Mouse (Mus musculus) right cerebral cortex, postnatal 4 days (tissue): Measurements from ENCODE around the gene Mcat.
"Not testable (repeated sequence)": the region's sequence is repeated elsewhere in the genome, so short reads cannot be mapped to it uniquely, and the experiment has no call there.

Source experiments
- DNase-seq: peaks from one replicate; pipeline ENCODE4 v3.0.0-alpha.2; 2022

Mcat gene

DNA sequence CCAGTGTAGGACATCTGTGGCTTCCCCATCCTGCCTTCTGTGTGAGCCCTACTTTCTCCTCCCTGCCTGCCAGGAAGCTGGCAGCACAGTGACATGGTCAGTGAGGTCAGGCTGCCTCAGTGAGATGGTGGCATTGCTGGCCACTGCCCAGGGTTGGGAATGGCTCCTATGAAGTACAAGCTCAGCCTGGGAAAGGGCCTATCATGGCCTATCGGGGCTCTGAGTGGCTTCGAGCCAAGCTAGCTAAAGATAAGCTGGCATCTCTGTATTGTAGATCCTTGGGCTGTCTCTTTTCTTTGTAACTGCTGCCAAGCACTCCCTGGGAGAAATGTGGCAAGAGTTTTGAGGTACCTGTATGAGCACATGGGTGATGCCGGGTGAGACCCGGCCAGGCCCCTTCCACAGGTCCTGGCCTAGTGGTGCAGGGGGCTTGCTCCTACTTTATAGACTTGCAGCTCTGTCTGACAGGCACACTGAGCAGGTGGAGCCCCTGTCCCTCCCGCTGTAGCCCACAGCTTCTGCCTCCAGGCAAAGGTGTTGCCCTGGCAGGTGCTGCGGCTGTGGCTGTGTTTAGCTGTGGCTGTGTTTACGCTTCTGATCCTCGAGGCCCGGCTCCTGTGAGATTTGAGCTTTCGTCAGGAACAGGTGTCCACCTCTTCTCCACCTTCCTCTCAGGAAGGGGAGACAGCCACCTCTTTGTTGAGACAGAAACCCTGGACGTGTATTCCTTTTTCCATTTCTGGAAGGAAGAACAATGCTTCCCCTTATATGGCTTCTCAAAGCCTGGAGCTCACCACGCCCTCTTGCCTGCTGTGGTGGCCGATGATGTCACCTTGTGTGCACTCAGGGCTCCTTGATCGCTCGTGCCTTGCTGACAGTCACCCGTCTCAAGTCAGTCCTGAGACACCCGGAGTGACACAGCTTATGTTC lies 28.4 kb downstream of the Mcat start:
- no peak for DNase-seq

DNA sequence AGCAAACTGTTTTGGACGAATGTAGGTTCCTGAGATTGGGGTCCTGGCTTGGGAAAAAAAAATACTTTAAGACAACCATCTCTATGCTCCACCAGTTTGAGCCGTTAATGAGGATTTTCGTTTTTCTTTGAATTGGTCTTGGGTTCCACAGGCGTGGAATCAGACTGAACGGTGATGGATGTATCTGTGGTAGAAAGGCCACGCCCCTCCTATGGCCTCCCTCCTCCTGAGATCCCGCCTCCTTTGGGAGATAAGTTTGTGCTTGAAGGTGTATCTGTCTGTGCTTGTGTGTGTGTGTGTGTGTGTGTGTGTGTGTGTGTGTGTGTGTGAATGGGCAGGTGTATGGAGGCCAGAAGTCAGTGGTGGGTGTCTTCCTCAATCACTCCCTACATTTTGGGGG lies 31.0 kb downstream of the Mcat start:
- no peak for DNase-seq

DNA sequence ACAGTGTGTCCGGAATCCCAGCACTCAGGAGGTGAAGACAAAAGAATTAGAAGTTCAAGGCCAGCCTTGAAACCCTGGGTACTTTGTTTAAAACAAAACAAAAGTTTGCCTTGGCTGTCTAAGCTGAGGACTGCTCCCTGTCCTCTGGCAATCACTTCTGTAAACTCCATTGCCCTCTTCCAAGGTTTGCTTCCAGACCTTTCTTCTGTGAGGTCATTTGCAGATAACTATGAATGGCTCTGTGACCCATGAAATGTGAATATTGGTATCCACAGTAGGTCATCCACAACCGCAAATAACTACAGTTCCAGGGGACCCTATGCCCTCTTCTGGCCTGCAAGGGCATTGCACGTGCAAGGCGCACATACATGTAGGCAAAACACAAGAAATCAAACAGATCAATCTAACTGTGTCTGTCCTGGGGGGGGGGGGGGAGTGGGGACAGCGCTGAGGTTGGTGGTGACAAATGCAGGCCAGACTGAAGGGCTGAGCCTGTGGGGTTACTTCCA lies 31.6 kb downstream of the Mcat start:
- DNase-seq = no peak

DNA sequence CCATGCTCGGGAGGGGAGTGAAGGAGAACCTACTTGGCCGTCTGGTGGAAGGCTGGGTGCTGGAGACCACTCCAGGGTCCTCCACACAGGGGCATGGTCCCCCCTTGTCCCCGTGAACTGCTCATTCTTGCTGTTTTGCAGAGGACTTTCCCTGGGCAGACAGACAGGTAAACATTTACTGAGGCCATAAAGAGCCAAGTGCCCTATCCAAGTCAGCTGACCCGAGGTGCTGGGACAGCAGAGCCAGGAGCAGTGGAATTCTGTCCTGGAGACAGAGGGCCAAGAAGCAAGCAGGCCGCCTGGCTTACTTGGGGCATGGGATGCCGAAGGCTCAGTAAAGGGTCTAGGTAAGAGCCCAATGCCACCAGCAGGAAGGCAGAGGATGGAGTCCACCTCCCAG lies 32.9 kb downstream of the Mcat start:
- no peak for DNase-seq

DNA sequence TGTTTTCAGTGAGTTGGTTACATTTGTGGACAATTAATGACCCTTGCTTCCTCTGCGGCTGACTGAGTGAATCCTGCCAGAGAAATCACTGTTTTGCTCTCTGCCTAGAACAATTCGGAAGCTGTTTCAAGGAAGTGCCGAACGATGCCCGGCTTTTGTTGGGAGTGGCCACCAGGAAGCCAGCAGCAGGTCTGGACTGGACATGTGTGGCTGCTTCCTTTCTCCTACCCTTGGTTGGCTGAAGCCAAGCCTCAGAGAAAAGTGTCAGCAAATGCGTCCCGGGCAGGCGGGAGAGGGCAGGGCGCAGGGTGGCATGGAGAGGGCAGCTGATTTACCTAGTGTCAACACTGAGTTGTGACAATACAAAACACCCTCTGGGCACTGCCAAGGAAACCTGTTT lies 33.4 kb downstream of the Mcat start:
- DNase-seq = no peak

DNA sequence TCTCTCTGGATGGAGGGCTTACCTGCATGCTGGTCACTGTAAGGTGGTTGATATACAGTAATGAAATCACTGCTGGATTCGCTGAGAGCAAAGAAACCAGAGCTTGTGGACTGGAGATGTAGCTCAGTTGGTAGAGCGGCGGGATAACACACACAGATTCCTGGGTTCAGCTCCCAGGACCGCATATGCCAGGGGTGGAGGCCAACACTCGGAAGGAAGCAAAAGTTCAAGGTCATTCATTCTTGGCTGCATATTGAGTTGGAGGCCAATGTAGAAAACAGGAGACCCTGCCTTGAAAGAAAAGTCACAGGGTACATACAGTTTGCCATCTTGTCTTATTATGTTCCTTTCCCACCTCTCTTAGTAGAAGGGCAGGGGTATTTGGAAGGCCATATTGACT lies 33.8 kb downstream of the Mcat start:
- no peak for DNase-seq

DNA sequence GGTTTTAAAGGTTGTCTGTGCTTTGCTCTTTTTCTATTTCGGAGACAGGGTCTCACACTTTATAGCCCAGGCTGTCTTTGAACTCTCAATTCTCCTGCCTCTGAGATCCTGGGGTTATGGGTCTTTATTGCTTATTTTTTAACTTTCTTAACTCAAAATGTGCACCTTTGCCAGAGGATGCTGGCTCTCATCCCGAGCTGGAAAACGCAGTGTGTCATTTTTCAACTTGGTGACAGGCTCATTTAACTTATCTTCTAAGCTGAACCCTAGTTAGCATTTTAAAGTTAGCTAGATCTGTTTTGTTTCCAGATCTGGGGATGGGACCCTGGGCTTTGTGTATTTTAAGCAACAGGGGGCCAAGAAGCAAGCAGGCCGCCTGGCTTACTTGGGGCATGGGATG lies 34.7 kb downstream of the Mcat start:
- DNase-seq = no peak

DNA sequence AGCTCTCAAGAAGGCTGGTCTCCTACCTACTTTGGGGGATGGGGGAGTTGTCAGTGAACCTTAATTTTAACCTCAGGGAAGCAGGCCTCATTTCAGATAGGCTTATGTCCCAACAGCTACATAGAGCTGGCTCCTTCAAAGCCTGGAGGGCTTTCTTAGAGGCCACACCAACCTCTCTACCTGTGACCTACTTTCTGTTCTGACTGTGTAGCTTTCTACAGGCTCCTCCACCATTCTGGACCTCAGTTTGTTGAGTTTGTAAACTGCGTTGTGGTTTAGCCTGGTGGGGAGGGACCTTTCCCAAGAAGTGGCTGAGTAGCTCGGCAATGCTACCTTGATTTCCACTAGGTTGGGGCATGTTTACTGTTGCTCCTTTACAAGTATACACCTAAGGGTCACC lies 35.8 kb downstream of the Mcat start:
- no peak for DNase-seq

DNA sequence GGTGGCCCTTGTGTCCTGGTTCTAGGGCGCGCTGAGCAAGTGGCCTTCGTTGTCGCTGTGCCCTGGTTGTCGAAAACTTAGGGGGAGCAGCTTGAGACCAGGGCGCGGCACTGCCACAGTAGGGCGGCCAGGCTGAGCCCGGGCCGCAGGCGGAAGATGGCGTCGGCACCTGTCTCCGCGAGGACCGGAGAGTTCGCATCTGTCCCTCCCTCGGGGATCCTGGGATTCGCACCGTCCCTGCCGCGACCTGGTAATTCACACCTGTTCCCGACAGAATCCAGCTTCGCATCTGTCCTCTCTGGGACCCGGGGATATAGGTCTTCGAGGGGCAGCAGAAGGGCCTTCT lies 36.5 kb downstream of the Mcat start:
- no peak for DNase-seq

DNA sequence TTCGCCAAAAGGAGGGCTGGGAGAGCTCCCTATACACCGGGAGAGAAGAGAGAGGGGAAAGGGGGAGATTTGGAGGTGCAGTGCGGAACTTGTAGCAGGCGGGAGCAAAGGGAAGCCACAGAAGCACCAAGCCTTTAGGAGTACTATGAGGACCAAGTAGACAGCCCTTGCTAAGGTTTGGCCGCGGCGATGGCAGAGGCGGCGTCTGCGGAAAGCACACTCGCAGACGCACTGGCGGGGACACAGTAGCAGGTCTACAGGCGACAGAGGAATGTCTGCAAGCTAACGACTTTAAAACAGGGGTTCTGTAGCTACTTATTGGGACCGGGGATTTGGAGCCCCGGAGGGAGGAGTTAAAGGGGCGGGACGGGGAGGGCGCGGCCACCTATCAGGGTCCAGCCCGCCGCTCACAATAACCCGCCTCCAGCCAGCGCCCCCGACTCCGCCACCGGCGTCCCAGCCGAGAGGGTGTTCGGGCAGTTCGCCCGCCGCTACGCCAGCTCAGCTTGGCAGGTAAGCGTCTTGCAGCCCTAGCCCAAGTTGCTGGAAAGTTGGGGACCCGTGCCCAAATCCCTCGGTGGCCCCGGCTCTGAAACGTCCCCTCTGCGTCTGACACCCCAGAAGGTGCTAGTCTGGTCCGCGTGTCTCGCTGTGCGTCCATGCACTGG lies 37.0 kb downstream of the Mcat start, which contains the start of gene Bik:
Gene Bik (plus strand): TSS at position 439 of the 668 bp plus-strand sequence.
- peak; percentile 25 for DNase-seq

DNA sequence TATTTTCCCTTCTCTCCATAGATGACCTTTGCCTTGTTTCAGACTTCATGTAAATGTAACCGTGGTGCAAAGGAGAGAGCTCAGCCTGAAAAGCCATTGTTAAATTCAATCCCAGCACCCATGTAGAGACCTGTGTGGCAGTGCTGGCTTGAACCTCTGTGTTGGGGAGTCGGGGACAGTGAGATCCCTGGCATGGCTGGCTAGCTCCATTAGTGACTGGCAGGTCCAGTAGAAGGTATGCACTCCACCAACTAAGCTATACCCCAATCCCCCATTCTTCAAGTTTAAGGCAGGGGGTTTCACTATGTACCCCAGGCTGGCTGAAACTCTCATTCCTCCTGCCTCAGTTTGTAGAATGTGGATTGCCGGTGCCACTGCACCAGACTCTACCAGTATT lies 39.3 kb downstream of the Mcat start:
- DNase-seq = no peak

DNA sequence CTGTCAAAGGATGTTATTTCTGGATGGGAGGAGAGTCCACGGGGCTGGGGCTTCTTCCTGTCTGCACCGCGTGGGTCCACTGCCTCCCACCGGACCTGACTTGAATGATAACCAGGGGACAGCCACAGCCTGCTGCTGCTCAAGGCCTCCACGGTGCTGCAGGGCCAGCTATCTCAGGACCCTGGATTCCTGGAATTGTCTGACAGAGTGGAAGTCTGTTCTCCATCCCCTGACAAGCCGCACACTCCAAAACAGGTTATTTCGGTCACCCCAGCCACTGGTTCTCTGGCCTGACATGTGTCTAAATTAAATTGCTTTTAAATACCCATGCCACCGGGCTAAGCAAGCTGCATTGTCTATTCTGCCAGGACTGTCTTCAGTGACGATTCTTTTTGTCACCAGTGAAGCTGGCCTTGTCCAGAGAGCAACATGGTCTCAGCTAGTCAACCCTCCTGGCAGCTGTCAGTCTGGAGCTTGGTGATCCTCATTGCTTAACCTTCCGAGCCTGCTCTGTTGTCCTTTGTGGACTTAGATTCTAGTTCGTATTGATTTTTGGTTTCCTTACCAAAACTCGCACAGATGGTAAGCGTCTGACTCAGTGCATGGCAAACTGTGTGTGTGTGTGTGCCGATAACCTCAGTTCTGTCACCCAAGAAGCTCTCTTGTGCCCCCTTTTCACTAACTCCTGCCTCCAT lies 39.8 kb downstream of the Mcat start:
- DNase-seq = no peak

DNA sequence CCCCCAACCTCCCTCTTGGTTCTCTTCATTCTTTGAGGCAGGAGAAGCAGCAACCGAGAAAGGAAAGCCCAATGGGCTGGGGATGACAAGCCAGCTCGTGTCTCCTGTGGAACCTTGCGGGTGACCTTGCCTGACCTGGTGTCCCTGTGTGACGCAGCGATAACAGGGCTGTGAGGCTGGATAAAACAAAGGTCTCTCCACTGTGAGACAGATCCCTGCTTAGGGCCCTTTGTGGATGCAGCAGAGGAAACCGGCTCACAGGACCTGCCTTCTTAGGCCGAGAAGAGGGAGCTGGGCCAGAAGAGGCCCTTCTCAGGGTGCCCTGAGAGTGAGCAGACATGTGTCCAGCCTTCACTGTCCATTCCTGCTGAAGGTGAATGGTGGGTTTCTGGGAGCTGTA lies 40.4 kb downstream of the Mcat start:
- DNase-seq = no peak

DNA sequence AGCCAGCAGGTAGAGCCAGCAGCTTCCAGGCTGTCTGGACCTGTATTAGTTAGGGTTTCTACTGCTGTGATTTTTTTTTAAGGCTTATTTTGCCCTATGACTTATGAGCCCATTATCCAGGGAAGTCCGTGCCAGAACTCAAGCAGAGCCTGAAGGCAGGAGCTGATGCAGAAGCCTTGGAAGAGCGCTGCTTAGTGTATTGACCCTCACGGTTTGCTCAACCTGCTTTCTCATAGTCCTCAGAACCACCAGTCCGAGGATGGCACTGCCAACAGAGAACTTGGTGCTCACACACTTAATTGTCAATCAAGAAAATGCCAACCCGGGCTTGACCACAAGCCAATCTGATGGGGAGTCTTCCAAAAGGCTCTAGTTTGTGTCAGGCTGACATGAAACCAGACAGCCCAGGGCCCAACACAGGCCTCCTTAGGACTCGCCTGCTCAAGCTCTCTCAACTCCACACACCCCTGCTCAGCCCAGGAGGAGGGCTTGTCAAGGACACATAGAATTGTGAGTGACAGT lies 42.7 kb downstream of the Mcat start:
- DNase-seq = no peak

DNA sequence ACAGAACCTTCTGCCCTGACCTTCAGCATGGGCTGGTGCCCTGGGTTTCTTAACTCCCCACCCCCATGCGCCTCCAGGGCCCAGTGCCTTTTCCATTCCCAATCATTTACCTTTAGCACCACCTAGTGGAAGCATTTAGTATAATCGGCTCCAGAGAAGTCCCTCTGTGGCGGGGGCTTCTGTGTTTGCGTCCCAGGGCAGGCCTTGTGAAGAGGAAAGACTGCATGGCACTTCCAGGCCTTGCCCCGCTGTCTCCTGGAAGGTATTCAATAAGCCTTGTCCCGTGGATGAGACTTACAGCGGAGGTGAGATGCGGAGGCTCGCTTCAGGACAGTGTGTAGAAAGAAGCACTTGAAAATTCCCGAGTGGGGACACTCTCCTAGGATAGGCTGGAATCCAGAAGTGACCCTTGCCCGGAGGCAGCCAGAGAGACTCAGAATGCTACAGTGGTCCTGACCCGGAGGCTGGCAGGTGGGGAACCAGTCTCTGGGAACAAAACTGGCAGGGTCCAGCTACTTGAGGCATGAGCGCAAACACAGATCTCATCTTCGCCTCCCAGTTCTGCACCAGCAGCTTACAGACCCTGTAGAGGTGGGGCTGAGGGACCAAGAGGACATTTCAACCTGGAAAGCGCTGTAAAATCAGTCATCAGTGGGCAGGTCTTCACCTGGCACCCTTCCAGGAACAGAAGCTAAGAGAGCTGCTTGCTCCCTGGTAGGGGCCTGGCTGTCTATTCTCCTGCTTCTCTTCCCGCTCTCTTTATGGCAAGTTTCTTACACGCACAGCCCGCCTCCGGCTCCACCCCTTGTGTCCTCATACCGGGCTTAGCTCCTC lies 45.2 kb downstream of the Mcat start:
- peak; percentile 53 for DNase-seq

DNA sequence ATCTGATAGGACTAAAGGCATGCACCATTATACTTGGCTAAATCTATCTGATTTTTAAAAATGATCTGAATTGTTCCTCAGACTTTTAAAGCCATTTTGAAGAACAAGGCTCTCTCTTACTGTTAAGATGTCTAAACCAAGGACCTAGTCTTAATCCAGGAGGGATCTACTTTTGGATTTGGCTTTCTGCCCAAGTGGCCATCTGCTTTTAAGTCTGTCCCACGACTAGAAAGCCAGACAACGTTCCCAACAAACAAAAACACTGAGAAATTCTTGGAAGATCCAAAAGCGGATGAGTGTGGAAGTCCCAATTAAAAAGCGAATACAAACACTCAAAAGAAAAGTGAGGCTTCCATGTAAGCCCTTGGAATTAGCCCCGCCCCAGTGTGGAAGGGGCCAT lies 48.6 kb downstream of the Mcat start:
- DNase-seq = peak; percentile 42

DNA sequence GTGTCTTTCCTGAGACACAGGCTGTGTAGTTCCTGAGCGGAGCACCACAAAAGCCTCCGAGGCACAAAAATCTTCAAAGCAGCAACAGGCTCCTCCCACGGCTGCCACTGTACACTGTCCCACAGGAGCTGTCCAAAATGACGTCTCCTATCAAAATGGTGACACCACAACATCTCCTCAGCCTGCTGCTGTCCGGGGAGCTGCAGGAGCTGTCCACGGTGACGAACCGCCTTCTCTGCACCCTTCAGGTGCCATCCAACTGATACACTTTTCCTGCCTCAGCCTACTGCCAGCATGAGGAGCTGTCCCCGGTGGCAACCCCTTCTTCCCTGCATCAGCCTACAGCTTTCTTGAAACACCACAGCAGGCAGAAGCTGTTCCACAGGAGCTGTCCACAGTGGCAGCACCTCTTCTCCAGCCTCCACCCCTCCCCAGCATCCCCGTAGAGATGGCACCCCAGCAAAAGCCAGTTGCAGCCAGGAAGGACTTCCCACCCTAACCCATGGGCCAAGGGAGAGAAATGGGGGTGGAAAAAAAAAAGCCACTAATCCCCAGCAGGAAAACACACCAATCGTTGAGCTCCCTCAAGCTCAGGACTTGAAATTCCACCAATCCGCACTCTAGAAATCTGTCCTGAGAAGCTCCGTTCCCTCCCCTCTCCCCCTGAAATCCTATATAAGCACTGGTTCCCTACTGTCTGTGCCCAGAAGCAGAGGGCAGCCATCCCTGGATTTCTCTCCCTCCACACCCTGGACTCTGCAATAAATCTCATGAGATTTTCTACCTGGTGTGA lies 50.9 kb downstream of the Mcat start:
- no peak for DNase-seq

DNA sequence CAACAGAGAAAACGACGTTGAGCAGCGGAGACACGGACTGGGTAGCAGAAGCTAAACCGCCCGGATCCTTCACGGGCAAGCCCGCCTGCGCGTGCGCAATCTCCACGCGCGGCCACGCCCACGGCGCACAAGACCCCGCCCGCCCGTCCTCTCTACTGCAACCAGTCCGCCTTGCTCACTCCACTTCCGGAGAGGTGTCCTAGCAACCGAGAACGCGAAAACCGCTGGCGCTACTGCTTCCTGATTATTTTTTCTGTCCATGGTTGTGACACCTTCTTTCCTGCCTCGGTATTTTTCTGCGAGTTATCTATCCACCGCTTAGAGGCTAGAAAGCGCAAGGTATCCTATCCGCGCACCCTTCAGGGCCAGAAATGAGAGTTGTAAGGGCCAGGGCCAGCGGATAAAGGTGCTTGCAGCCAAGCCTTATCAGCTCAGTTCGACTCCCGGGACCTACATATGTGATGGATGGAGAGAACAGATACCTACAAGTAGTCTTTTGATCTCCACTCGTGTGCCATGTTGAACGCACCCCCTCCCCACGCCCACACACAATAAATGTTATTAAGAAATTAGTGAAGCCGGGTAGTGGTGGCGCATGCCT lies 52.7 kb downstream of the Mcat start, which contains the start of gene Ttll1:
Gene Ttll1 (minus strand): TSS at position 89 of the 601 bp plus-strand sequence.
- peak; percentile 93 for DNase-seq

DNA sequence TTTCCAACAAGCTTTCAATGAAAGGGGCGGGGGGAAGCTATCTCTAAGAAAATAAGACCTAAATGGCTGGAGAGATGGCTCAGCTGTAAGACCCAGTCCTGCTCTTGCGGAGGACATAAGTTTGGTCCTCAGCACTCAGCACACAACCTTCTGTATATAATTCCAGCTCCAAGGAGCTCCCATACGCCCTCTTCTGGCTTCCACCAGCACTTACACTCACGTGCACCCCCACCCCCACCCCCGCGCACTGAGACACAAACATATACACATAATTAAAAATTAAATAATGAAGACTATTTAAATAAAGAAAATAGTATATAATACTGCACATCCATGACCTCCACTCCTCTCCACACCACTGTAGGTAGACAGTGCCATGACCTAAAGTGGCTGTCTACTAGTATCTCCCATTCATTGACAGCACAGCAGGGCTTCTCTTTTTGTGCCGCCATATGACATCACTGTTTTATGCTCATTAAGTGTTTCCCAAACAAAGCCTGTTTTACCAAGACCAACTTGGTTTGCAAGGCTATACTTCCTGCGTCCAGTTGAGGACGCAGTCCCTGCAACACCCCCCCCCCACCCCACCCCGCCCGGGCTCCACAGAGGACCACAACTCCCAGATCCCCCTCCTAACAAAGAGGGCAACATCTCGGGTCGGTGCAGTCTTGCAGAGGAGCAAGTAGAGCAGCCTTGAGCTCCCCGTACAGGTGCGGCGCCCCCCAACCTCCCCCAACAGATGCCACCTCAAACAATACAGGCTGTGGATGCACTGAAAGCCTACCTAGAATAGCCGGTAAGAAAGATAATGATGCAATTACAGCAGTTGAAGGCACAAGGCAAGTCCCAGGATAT lies 53.4 kb downstream of the Mcat start:
- DNase-seq = no peak

DNA sequence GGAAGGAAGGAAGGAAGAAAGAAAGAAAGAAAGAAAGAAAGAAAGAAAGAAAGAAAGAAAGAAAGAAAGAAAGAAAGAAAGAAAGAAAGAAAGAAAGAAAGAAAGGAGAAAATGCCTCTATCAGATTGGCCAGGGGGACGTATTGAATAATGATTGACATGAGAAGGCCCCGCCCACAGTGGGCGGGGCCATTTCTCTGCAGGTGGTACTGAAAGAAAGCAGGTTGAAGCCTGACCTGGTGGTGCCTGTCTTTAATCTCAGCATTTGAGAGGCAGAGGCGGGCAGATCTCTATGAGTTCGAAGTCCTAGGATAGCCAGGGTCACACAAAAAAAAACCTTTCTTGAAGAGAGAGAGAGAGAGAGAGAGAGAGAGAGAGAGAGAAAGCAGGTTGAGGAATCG lies 62.1 kb downstream of the Mcat start:
- DNase-seq = not testable (repeated sequence)
